In genomic region chr5:122881313-122881712, GRCm38 (mm10) we compare ENCODE assay signal across 8 mouse cellular contexts. TPM values are rescaled to one million over a fixed set of nuclear protein-coding genes. Genes with fewer than 3 reads are reported as not detected.
A peak's percentile ranks its signal among the peaks of the same experiment; 100 is the strongest.
DNase-seq lines count a peak whose midpoint lies in the region; ATAC-seq and TF ChIP-seq lines count a peak whose summit lies in the region.

No protein-coding gene starts in this region.

- no peak for ATAC-seq in G1E (ENCODE audit: extremely low read depth, insufficient number of reproducible peaks, low FRiP score, poor library complexity, severe bottlenecking)
- peak; percentile 74; the same call in 1 of the 2 replicates for ATAC-seq in forebrain, embryonic 14.5 days
- peak; percentile 20 for ATAC-seq in lung, embryonic 15.5 days (ENCODE audit: borderline replicate concordance, extremely low read depth, low FRiP score, low TSS enrichment)

- peaks cover 79% of the 10 kb centered on the region for H3K36me3 ChIP-seq in G1E (replicated peaks)
- H3K36me3 ChIP-seq in forebrain, embryonic 14.5 days (ENCODE audit: control insufficient read depth, insufficient read depth, low read length), result peaks cover 64% of the 10 kb centered on the region
- peaks cover 85% of the 10 kb centered on the region for H3K36me3 ChIP-seq in hindbrain, embryonic 10.5 days
- H3K36me3 ChIP-seq in lung, embryonic 15.5 days, result peaks cover 30% of the 10 kb centered on the region

- H3K4me2 ChIP-seq in forebrain, embryonic 14.5 days (ENCODE audit: low read length), result no peak overlapping the region
- H3K4me2 ChIP-seq in lung, embryonic 15.5 days, result no peak overlapping the region

- no peak overlapping the region for H3K4me3 ChIP-seq in G1E (ENCODE audit: low read depth, low read length)
- H3K4me3 ChIP-seq in forebrain, embryonic 14.5 days (ENCODE audit: low read depth, low read length), result no peak overlapping the region
- H3K4me3 ChIP-seq in hindbrain, embryonic 10.5 days, result no peak overlapping the region
- H3K4me3 ChIP-seq in lung, embryonic 15.5 days, result no peak overlapping the region

- DNase-seq in G1E (ENCODE audit: low spot score), result peak; percentile 64
- DNase-seq in cerebellum, adult 11-12 months, result peak; percentile 71
- peak; percentile 77 for DNase-seq in forebrain, embryonic 14.5 days (ENCODE audit: low spot score)
- peak; percentile 71 for DNase-seq in hindbrain, embryonic 10.5 days (ENCODE audit: low spot score)
- peak; percentile 44 for DNase-seq in layer of hippocampus, adult 9-10 months (ENCODE audit: low spot score)
- peak; percentile 67 for DNase-seq in ovary, postnatal 36 days (ENCODE audit: low spot score)
- peak; percentile 46 for DNase-seq in urinary bladder, adult 2 months (ENCODE audit: low spot score)

- H3K9me3 ChIP-seq in G1E (replicated peaks), result no peaks in the 10 kb centered on the region
- no peaks in the 10 kb centered on the region for H3K9me3 ChIP-seq in forebrain, embryonic 14.5 days (replicated peaks; ENCODE audit: control insufficient read depth, low read length)
- H3K9me3 ChIP-seq in hindbrain, embryonic 10.5 days, result no peaks in the 10 kb centered on the region
- no peaks in the 10 kb centered on the region for H3K9me3 ChIP-seq in lung, embryonic 15.5 days

- no peaks in the 10 kb centered on the region for H3K4me1 ChIP-seq in G1E (ENCODE audit: insufficient read depth, low read depth, low read length)
- H3K4me1 ChIP-seq in forebrain, embryonic 14.5 days (ENCODE audit: control insufficient read depth, insufficient read depth, low read length), result no peaks in the 10 kb centered on the region
- H3K4me1 ChIP-seq in hindbrain, embryonic 10.5 days (replicated peaks), result peaks cover 8% of the 10 kb centered on the region
- H3K4me1 ChIP-seq in lung, embryonic 15.5 days, result peaks cover 12% of the 10 kb centered on the region; the same call in 1 of the 2 replicates

- TF ChIP-seq CTCF in G1E (IDR thresholded peaks at IDR 0.05; ENCODE audit: low read depth, low read length), result peak; percentile 74

- H3K9ac ChIP-seq in forebrain, embryonic 14.5 days (ENCODE audit: low read length), result no peak overlapping the region
- no peak overlapping the region for H3K9ac ChIP-seq in lung, embryonic 15.5 days

- 59% methylated on average over 5 of the region's 5 CpGs for WGBS in forebrain, embryonic 14.5 days
- WGBS in hindbrain, embryonic 10.5 days, result 57% methylated on average over 5 of the region's 5 CpGs
- 49% methylated on average over 5 of the region's 5 CpGs for WGBS in lung, embryonic 15.5 days

- H3K27ac ChIP-seq in forebrain, embryonic 14.5 days (ENCODE audit: low read depth, low read length), result no peak overlapping the region
- no peak overlapping the region for H3K27ac ChIP-seq in hindbrain, embryonic 10.5 days
- no peak overlapping the region for H3K27ac ChIP-seq in lung, embryonic 15.5 days

- H3K27me3 ChIP-seq in G1E (ENCODE audit: insufficient read depth, low read length), result no peaks in the 10 kb centered on the region
- no peaks in the 10 kb centered on the region for H3K27me3 ChIP-seq in forebrain, embryonic 14.5 days (replicated peaks; ENCODE audit: control insufficient read depth, insufficient read depth, low read length)
- H3K27me3 ChIP-seq in hindbrain, embryonic 10.5 days (ENCODE audit: insufficient read depth, poor library complexity, severe bottlenecking), result no peaks in the 10 kb centered on the region
- H3K27me3 ChIP-seq in lung, embryonic 15.5 days, result no peaks in the 10 kb centered on the region

RNA-seq across cellular contexts. Expression of gene Rnf34, which starts 31.5 kb away (rescaled TPM):
- total RNA-seq in G1E (2014; fragmentation: Nextera tagmentation) (12.9 and 13.4 TPM in 2 replicates), G1E (2017) (23.8 and 26.7 TPM in 2 replicates)
- 10.7 and 18.6 TPM in 2 replicates for polyA plus RNA-seq in G1E (2012)
- polyA plus RNA-seq in forebrain, embryonic 14.5 days (2014; fragmentation: Nextera tagmentation; extraction: Ambion mirVana), result 48.9 and 54.3 TPM in 2 replicates
- polyA plus RNA-seq in hindbrain, embryonic 10.5 days (2016; fragmentation: Nextera tagmentation; extraction: Ambion mirVana), result 47.6 and 48.3 TPM in 2 replicates
- 30.9 and 31.9 TPM in 2 replicates for polyA plus RNA-seq in lung, embryonic 15.5 days (2015; fragmentation: Nextera tagmentation; extraction: Ambion mirVana)
- polyA plus RNA-seq in urinary bladder, adult 2 months (2012; rRNA removed), result 22.6 and 26.7 TPM in 2 replicates
